Mouse (Mus musculus) cerebellum, postnatal 14 days (tissue): ENCODE data around the gene Mapk3.
"Not testable (repeated sequence)": the region's sequence is repeated elsewhere in the genome, so short reads cannot be mapped to it uniquely, and the experiment has no call there.

Source experiments
- DNase-seq, 2 experiments: peaks; one replicate each; pipeline ENCODE4 v3.0.0; 2021; ENCODE audit warnings: mixed read lengths in 2 of 2

Gene Mapk3

GRCm38 (mm10) chr7:126759672-126760390, 430 bp downstream of the Mapk3 start:
- DNase-seq: peak in 1 of 2 experiments; percentile 39

GRCm38 (mm10) chr7:126760391-126760802, 996 bp downstream of the Mapk3 start:
- peak; percentile 68 to 74 for DNase-seq

- no peak for DNase-seq
Observed at GRCm38 (mm10) chr7:126760956-126761355, 1.6 kb downstream of the Mapk3 start.

- no peak for DNase-seq
Observed at GRCm38 (mm10) chr7:126761529-126762067, 2.2 kb downstream of the Mapk3 start.

- DNase-seq: peak in 1 of 2 experiments; percentile 26
Observed at GRCm38 (mm10) chr7:126762471-126763008, 3.1 kb downstream of the Mapk3 start.

- no peak for DNase-seq
Observed at GRCm38 (mm10) chr7:126765540-126765939, 6.1 kb downstream of the Mapk3 start.

GRCm38 (mm10) chr7:126766201-126766600, 6.8 kb downstream of the Mapk3 start, which contains the start of gene Gdpd3:
TSS of gene Gdpd3 (plus strand) at chr7:126766334.
- DNase-seq: peak in 1 of 2 experiments; percentile 9

GRCm38 (mm10) chr7:126767001-126767400, 7.6 kb downstream of the Mapk3 start:
- no peak for DNase-seq

- peak in 1 of 2 experiments; percentile 4 for DNase-seq
Observed at GRCm38 (mm10) chr7:126770784-126771183, 11.4 kb downstream of the Mapk3 start.

- peak in 1 of 2 experiments; percentile 2 for DNase-seq
Observed at GRCm38 (mm10) chr7:126773351-126773750, 13.9 kb downstream of the Mapk3 start.

GRCm38 (mm10) chr7:126774463-126774862, 15.1 kb downstream of the Mapk3 start:
- DNase-seq: no peak

- DNase-seq: peak in 1 of 2 experiments; percentile 15
Observed at GRCm38 (mm10) chr7:126775185-126775977, 16.0 kb downstream of the Mapk3 start.

GRCm38 (mm10) chr7:126775978-126776234, 16.5 kb downstream of the Mapk3 start:
- no peak for DNase-seq

GRCm38 (mm10) chr7:126776598-126777057, 17.2 kb downstream of the Mapk3 start, which contains the start of gene Ypel3:
TSS of gene Ypel3 (plus strand) at chr7:126776955.
- peak; percentile 96 to 97 for DNase-seq

GRCm38 (mm10) chr7:126777476-126777875, 18.1 kb downstream of the Mapk3 start:
- DNase-seq: peak; percentile 58 to 70

GRCm38 (mm10) chr7:126778147-126778546, 18.7 kb downstream of the Mapk3 start:
- DNase-seq: peak in 1 of 2 experiments; percentile 56

GRCm38 (mm10) chr7:126779101-126779500, 19.7 kb downstream of the Mapk3 start:
- not testable (repeated sequence) for DNase-seq

- DNase-seq: peak; percentile 93 to 96
Observed at GRCm38 (mm10) chr7:126779983-126780970, 20.9 kb downstream of the Mapk3 start.

GRCm38 (mm10) chr7:126780971-126781635, 21.7 kb downstream of the Mapk3 start, which contains the start of gene Tbx6:
TSS of gene Tbx6 (plus strand) at chr7:126781483.
- peak; percentile 60 to 71 for DNase-seq

- DNase-seq: peak in 1 of 2 experiments; percentile 11
Observed at GRCm38 (mm10) chr7:126781661-126782370, 22.4 kb downstream of the Mapk3 start.
